Mouse (Mus musculus) kidney, postnatal 0 days (tissue): ENCODE measurements around the gene Rnf212b. TPM values are rescaled to one million over a fixed set of nuclear protein-coding genes. Genes with fewer than 3 reads are reported as not detected.
"Not testable (repeated sequence)": the region's sequence is repeated elsewhere in the genome, so short reads cannot be mapped to it uniquely, and the experiment has no call there.

Source experiments
- ATAC-seq: fragments of 200-750 bp; cut with Nextera tagmentation; replicated peaks from 2 replicates; pipeline ENCODE4 v1.8.0; 2017; ENCODE audit warnings: low read depth, moderate number of reproducible peaks, moderate TSS enrichment, moderate library complexity; ENCODE audit not compliant: low FRiP score
- DNase-seq: peaks from one replicate; pipeline ENCODE4 v3.0.0-alpha.2; 2016; ENCODE audit warnings: low spot score
- H3K27ac ChIP-seq: fragments of 300-500 bp; sonication (generic); 2 replicates; pipeline ENCODE4 v1.5.1; 2014; ENCODE audit warnings: mild to moderate bottlenecking
- H3K27me3 ChIP-seq: fragments of 300-500 bp; sonication (generic); 2 replicates; pipeline ENCODE4 v1.6.1; 2014; ENCODE audit warnings: low read length, mixed read lengths; ENCODE audit not compliant: insufficient read depth
- H3K36me3 ChIP-seq: fragments of 300-500 bp; sonication (generic); 2 replicates; pipeline ENCODE4 v1.6.1; 2014; ENCODE audit warnings: low read length, mixed read lengths; ENCODE audit not compliant: insufficient read depth
- H3K4me1 ChIP-seq: fragments of 300-500 bp; sonication (generic); replicated peaks from 2 replicates; pipeline ENCODE4 v1.6.1; 2014; ENCODE audit warnings: antibody characterized with exemption, low read length, mixed read lengths; ENCODE audit not compliant: insufficient read depth
- H3K4me2 ChIP-seq: fragments of 300-500 bp; sonication (generic); 2 replicates; pipeline ENCODE4 v1.6.1; 2014; ENCODE audit warnings: mild to moderate bottlenecking, low read length, moderate library complexity, mixed read lengths
- H3K4me3 ChIP-seq: fragments of 300-500 bp; sonication (generic); replicated peaks from 2 replicates; pipeline ENCODE4 v1.5.1; 2014; ENCODE audit warnings: low read depth, low read length
- H3K9ac ChIP-seq: fragments of 300-500 bp; sonication (generic); 2 replicates; pipeline ENCODE4 v1.6.1; 2014; ENCODE audit warnings: low read depth, low read length
- H3K9me3 ChIP-seq: fragments of 300-500 bp; sonication (generic); replicated peaks from 2 replicates; pipeline ENCODE4 v1.6.1; 2016; ENCODE audit warnings: low read length, inconsistent platforms, mixed read lengths
- CTCF ChIP-seq: IDR thresholded peaks from 2 replicates; pipeline ENCODE4 v1.5.1; 2016; ENCODE audit warnings: antibody characterized with exemption, low read depth, mild to moderate bottlenecking, moderate library complexity
- WGBS: fragments of 180-500 bp; shearing (Covaris S2); extraction: QIAGEN DNeasy Blood & Tissue Kit; methylation state at CpG from one replicate; pipeline ENCODE4 v1.1.7; 2014; 5-methylcytosine and 5-hydroxymethylcytosine counted together
- polyA plus RNA-seq: library from polyadenylated mRNA; unstranded; fragments of >200 nt; fragmentation: Nextera tagmentation; extraction: Ambion mirVana; gene quantifications from 2 replicates; pipeline ENCODE4 v1.2.1, GENCODE M21; 2015

The Rnf212b gene
- polyA plus RNA-seq, result 0.80 and 1.2 TPM in 2 replicates

DNA sequence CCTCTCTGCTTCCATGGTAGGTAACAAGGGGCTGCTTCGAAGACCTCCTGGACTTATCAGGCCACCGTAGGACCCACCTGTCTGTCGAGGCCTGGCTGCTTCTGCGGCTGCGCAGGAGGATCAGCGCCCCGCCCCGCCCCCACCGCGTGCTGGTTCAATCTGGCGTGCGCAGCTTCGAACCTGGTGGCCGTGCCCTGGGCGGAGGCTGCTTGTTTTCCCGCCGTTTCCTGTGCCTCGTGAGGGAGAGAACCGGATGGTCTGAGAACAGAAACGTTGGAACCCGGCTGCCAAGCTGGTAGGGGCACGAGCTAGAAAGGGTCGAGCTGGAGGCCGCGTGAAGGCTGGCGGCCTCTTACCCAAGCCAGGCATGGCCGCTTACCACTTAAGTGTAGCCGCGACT lies at the start of gene Rnf212b:
Gene Rnf212b (plus strand): TSS at position 151 of the 400 bp plus-strand sequence.
- H3K36me3 ChIP-seq, result no peaks in the 10 kb centered on the region
- H3K27me3 ChIP-seq, result no peaks in the 10 kb centered on the region
- no peak for TF ChIP-seq CTCF
- no peak within 1 kb of the TSS for H3K4me2 ChIP-seq
- H3K4me1 ChIP-seq, result no peaks in the 10 kb centered on the region
- no peak within 1 kb of the TSS for H3K9ac ChIP-seq
- DNase-seq (no peak), ATAC-seq (no peak)
- H3K9me3 ChIP-seq, result no peaks in the 10 kb centered on the region
- H3K4me3 ChIP-seq, result no peak within 1 kb of the TSS
- 87% methylated on average over 29 of the region's 29 CpGs for WGBS
- no peak within 1 kb of the TSS for H3K27ac ChIP-seq

- not testable (repeated sequence) for H3K4me3 ChIP-seq, H3K27me3 ChIP-seq, ATAC-seq, DNase-seq, H3K36me3 ChIP-seq, H3K9me3 ChIP-seq, H3K4me1 ChIP-seq, H3K27ac ChIP-seq, H3K4me2 ChIP-seq, H3K9ac ChIP-seq
- 93% methylated on average over 4 of the region's 7 CpGs for WGBS
Observed at GRCm38 (mm10) chr14:54766937-54767336, 47.0 kb upstream of the Rnf212b start.

GRCm38 (mm10) chr14:54768314-54769067 lies 45.5 kb upstream of the Rnf212b start:
- Histone ChIP-seq H3K4me2 (no peak overlapping the region), H3K27ac (no peak overlapping the region; the same call in 1 of the 2 replicates), H3K36me3 (no peaks in the 10 kb centered on the region), H3K9ac (no peak overlapping the region), H3K27me3 (no peaks in the 10 kb centered on the region), H3K9me3 (no peaks in the 10 kb centered on the region), H3K4me3 (no peak overlapping the region), H3K4me1 (no peaks in the 10 kb centered on the region)
- 77% methylated on average over 10 of the region's 10 CpGs for WGBS
- DNase-seq (peak; percentile 18), ATAC-seq (no peak)
- TF ChIP-seq CTCF, result no peak

DNA sequence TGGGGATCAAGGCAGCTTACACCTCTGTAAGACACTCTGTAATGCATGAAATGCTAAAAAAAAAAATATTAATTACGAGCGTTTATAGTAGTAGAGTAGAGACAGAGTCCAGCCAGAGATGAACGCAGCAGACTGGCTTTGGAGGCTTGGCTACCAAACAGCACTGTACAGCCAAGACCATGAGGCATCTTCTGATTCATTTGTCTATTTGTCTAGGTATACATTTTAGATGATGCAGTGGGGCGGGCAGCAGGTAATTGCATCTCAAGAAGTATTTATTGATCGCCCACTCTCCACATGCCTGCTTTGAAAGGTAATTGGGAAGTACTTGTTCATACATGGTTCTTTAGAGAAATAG lies 44.9 kb upstream of the Rnf212b start:
- no peak overlapping the region for H3K27ac ChIP-seq
- no peak for ATAC-seq
- H3K9ac ChIP-seq, result no peak overlapping the region
- no peak overlapping the region for H3K4me2 ChIP-seq
- no peaks in the 10 kb centered on the region for H3K4me1 ChIP-seq
- no peaks in the 10 kb centered on the region for H3K27me3 ChIP-seq
- DNase-seq, result no peak
- H3K36me3 ChIP-seq, result no peaks in the 10 kb centered on the region
- TF ChIP-seq CTCF, result no peak
- H3K9me3 ChIP-seq, result no peaks in the 10 kb centered on the region
- WGBS, result 94% methylated on average over 5 of the region's 5 CpGs
- no peak overlapping the region for H3K4me3 ChIP-seq

DNA sequence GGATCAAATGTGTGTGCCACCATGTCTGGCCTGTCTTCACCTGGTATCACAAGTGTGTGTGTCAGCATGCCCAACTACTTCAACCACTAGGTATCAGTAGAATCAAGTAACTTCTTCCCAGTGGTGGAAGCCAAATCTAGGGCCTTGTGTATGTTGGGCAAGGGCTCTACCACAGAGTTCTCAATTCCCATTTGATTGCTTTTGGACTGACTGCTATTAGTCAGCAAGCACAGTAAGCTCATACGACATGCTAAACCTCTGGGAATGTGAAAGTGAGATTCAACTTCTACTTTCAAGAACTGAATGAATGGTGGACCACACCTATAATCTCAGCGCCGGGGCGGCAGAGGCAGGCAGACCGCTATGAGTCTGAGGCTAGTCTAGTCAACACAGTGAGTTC lies 43.6 kb upstream of the Rnf212b start:
- Histone ChIP-seq H3K9me3 (no peaks in the 10 kb centered on the region), H3K27ac (no peak overlapping the region), H3K9ac (no peak overlapping the region), H3K27me3 (no peaks in the 10 kb centered on the region), H3K4me2 (no peak overlapping the region), H3K36me3 (no peaks in the 10 kb centered on the region), H3K4me3 (no peak overlapping the region), H3K4me1 (no peaks in the 10 kb centered on the region)
- DNase-seq (no peak), ATAC-seq (no peak)
- 96% methylated on average over 5 of the region's 5 CpGs for WGBS
- TF ChIP-seq CTCF, result no peak

DNA sequence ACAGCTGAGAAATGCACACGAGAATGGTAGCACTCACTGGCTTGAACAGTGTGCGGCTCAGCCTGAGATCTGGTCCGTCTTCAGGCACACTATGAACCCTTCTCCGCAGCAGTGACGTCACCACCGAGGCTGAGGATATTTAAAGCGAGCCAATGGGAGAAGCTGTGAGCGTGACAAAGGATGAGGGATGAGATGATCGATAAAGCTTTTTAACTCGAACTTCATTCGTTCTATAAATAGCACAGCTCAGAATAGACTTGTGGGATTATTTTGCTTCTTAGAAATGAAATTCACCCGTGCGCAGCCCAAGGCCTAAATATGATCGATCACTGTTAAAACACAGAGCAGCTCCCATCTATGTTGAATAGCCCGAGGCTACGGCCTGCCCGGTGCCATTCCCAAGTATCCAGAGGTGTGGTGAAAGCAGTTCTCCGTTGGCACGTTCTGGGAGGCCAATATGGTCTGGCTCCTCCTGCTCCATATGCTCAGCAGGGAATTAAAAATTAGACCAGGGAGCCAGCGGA lies 41.5 kb upstream of the Rnf212b start:
- no peak overlapping the region for H3K9ac ChIP-seq
- DNase-seq (no peak), ATAC-seq (no peak)
- no peak overlapping the region for H3K4me2 ChIP-seq
- 74% methylated on average over 20 of the region's 20 CpGs for WGBS
- no peak overlapping the region for H3K4me3 ChIP-seq
- H3K27me3 ChIP-seq, result no peaks in the 10 kb centered on the region
- no peaks in the 10 kb centered on the region for H3K36me3 ChIP-seq
- no peaks in the 10 kb centered on the region for H3K4me1 ChIP-seq
- no peak overlapping the region for H3K27ac ChIP-seq
- no peaks in the 10 kb centered on the region for H3K9me3 ChIP-seq
- TF ChIP-seq CTCF, result no peak
